Mouse (Mus musculus): Measurements from ENCODE around the gene Man1a. TPM values are rescaled to one million over a fixed set of nuclear protein-coding genes. Genes with fewer than 3 reads are reported as not detected.

Gene Man1a
- total RNA-seq, 2 experiments from 2014 or later: 32.1 to 36.6 TPM

DNA sequence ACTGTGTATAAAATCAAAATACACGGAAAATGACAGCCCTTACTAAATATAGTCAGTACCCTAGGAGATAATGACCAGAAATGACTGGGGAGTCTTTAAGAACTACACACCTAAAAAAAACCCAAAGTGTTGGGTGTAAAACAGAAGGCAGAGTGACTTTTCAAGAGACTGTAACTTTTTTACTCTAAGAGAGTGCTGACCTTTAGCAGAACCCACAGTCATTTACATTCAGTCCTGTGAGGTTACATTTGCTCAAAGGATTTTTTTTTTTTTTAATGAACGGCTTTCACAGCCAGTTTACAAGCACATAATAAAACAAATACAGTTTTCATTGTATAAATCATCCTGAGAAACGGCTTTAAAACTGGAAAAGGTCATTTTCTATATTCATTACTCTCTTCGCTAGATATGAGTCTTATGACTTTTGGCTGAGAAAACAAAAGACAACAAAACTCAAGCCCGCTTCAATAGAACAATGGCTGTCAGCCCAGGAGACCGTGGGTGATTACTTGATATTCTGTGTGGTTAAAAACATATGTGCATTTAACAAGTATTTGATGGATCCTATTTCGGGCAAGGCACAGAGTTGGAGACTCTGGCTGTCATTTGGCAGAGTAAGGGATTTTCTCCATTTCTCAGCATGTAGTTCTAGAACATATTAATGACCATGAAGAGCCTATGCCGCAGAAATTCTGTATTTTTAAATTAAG lies 12.7 kb downstream of the Man1a start:
- intact Hi-C loops (cut with DNase I): no loop called here
- no peak for DNase-seq

DNA sequence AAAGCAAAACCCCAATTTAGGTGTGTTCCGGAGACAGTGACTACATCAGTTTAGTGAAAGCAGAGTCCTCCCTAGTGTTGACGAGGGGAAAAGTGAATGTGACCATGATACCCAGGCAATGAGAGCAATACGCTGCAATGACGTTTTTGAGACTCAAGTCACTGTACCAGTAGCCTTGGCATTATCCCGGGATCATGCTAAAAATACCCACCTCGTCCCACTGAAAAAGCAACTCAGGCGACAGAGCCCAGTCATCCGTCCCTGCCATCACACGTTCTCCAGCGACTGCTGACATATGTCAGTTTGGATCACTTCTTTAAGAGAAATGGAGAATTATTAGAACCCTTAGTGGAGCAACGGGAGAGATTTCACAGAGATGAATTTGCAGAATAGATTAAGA lies 13.6 kb downstream of the Man1a start:
- no peak for DNase-seq
- intact Hi-C loops (cut with DNase I): no loop called here

DNA sequence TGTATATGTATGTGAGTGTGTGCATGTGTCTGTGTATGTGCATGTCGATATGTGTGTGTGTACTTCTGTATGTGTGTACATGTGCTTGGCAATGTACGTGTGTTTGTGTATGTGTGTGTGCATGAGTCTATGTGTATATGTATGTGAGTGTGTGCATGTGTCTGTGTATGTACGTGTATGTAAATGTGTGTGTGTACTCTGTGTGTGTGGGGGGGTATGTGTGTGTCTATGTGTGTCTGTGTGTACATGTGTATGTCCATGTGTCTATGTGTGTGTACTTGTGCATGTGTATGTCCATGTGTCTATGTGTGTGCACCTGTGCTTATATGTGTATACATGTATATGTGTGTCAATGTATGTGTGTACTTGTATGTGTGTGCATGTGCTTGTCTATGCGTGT lies 15.2 kb downstream of the Man1a start:
- intact Hi-C loops (cut with DNase I): no loop called here
- no peak for DNase-seq

DNA sequence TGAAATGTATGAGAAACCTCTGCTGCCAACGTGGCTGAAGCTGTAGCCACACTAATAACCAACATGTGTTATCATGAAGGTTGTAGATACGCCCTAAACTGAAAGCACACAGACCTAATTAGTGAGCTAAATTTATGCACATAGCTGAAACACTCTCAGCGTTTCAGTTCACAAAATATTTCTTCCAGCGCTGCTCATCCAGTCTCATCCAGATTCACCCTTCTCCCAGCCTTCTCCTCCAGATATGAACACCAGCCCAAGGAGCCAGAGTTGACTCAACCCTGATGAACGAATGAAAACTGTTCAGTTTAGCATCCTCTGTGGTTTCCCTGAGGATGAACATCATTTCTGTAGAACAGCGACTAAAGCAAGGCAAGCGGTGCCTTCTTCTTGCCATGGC lies 15.8 kb downstream of the Man1a start:
- intact Hi-C loops (cut with DNase I): no loop called here

DNA sequence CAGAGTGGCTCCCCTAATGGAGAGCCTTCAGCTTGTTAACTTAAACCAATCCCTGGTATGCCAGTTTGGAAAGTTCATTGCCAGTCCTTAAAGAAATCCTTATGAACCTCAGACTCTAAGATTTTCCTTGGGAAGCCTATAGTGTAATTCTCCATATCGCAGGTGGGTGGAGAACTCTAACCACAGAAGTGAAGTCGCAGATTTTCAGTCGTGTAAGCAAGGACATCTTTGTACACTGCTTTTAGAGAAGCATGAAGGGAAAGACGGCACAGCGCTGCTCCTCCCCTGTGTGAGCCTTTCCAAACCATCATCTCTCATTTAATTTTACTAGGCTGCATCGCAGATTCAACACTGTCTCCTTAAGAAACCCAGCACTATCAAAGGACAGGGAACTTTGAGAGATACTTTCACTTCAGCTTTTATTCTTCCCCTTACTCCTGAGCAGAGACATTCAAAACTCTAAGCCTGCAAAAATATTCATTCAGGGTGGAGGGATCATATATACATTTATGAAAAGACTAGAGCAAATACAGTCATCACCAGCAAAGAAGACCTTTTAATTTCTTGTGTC lies 16.6 kb downstream of the Man1a start:
- DNase-seq: no peak
- intact Hi-C loops (cut with DNase I): loop anchor here (2.0 kb wide), 1 partner anchor 19 kb away; no protein-coding TSS in a partner anchor

More for the DNA sequence above, 15.8 kb downstream of the Man1a start:
- DNase-seq: no peak

DNA sequence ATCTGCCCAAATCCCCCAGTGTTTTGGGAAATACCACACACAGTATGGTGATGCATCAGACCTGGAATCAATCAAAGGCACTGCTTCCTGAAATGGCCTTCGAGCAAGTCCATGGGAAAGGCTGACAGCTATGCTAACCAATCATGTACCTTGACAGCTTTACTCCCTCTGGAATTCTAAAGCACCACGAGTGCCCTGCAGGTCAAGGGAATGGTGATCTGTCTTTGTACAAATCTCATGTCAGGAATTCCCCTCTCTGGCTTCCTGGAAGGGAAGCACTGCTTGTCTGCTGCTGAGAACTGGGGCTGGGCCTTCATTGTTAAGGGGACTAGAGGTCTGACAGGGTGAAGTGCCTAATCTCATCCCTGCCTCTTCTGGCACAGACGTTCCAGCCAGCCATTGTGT lies 17.3 kb downstream of the Man1a start:
- intact Hi-C loops (cut with DNase I): loop anchor here (2.0 kb wide), 1 partner anchor 18 kb away; no protein-coding TSS in a partner anchor
- no peak for DNase-seq

DNA sequence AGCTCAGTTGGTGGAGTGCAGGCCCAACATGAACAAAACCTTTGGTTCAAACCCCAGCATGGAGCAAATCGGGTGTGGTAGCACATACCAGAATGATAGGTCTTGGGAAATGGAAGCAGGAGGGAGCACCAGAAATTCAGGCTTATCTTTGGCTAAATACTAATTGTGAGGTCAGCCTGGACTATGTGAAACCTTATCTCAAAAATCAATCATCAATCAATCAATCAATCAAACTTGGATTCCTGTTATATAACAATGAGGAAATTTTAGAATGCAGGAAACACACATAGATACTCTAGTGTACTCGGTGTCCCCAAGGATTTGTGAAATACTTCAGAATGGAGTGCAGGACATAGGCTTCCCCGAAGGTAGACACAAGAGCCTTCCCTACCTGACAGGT lies 17.8 kb downstream of the Man1a start:
- DNase-seq: no peak
- intact Hi-C loops (cut with DNase I): loop anchor here (2.0 kb wide), 1 partner anchor 18 kb away; no protein-coding TSS in a partner anchor

DNA sequence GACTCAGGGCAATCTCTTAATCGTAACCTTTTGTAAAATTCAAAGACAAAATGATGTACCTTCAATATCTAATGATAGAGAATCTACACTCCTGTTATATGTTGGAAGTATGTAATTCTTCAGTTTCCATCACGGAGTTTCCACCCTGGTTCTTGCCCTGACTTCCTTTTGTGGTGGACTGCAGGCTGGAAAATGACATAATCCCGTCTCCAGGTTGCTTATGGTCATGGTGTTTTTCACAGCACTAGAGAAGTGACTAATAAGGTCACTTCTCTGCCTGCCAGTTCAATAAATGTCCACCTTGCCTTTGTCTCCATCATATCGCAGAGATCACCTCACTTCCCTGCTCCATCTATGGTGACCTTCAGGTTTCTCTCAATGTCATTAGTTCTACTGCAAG lies 22.2 kb downstream of the Man1a start:
- intact Hi-C loops (cut with DNase I): no loop called here

DNA sequence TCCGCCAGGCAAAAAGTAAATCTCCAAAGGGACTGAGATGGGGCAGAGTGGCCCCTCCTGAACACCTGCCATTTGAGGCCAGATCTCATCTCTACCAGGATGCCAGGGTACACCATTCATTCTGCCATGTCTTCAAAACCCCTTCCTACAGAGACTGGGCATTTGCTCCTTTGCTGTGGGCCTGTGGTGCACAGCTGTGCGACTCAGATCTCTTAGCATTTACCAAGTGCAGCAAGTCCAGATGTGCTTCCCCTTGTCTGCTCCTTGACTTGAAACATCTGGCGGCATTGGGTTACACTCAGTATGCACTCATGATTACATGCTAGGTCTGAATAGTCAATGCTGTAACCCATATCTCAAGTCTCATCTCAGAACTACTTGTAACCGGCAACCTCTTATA lies 28.5 kb downstream of the Man1a start:
- DNase-seq: no peak
- intact Hi-C loops (cut with DNase I): no loop called here

More for the DNA sequence above, 22.2 kb downstream of the Man1a start:
- no peak for DNase-seq

DNA sequence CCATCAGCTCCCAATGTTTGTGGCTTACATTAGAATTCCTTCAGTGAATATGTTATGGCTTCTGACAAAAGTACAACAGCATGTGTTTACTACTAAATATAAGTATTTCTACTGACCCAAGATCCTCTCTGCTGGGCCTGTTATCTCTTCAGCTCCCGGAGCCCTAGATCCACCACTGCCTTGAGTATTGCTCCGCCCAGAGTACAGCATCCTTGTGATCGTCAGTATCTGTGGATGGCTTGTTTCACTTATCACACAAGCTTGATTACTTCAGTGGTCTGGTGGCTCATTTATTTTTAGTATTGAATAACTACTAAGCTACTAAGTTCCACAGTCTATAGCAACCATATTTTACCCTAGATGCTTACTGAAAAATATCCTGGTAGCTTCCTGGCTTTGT lies 33.1 kb downstream of the Man1a start:
- intact Hi-C loops (cut with DNase I): no loop called here

DNA sequence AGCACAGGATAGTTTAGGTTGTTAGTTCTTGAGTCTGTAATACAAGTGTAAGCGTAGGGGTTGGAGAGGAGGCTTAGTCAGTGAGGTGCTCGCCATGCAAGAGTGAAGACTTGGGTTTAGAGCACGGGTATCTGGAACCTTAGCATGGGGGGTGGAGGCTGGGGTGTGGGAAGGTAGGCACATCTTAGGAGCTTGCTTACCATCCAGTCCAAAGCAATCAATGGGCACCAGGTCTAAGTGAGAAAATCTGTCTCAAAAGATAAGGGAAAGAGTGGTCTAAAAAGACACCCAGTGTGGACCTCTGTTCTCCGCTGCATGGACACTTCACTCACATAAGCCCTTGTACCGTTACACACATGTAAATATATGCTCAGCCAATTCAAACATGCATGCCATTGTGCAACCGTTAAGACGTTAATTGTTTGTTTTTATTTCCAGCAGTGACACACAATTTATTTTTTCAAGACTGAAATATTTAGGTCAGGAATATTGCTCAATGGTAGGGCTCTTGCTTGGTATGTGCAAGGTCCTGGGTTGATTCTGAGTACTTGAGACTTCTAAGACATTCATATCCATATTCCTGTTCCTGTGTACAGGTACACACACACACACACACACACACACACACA lies 34.1 kb downstream of the Man1a start:
- no peak for DNase-seq
- intact Hi-C loops (cut with DNase I): no loop called here

More for the DNA sequence above, 33.1 kb downstream of the Man1a start:
- no peak for DNase-seq

DNA sequence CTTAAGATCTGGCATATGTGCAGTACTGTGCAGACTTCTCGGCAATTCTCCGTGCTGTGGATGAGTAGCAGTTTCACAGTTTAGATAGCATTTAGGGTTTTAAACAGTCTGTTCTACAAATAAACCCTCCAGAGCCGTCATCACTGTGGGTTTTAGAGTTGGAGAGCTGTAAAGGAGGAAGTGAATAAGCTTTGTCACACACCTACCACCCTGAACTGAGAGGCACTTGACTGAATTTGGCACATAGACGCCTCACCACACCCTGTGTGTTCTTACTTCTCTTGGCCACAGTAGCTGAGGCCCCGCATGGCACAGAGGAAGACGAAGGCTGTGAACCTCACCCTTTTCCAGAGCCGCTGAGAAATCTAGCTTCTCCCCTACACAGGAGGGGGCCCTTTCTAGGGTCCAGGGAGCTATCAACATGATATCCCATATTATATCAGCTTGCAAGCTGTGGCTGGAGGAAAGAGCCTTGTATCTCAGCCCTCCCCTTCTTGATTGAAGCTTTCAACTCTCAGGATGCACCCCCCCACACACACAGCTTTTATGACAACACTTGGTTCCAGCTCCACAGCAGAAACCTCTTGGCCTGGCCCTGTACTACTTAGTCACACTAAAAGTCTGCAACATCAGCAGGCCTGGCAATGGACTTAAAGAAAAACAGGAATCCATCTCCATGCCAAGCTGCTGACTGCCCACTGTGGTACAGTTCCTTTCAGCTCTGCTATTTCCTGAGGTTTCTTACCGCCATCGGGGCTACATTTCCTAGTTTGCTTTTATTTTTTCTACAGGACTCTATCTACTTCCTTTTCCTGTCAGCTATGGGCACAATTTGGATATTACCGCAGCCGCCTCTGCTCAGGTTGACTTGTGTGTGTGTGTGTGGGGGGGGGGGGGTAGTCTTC lies 35.9 kb downstream of the Man1a start:
- intact Hi-C loops (cut with DNase I): loop anchor here (2.0 kb wide), 1 partner anchor 18 kb away; no protein-coding TSS in a partner anchor
- DNase-seq: peak in 1 of 2 experiments; percentile 15

DNA sequence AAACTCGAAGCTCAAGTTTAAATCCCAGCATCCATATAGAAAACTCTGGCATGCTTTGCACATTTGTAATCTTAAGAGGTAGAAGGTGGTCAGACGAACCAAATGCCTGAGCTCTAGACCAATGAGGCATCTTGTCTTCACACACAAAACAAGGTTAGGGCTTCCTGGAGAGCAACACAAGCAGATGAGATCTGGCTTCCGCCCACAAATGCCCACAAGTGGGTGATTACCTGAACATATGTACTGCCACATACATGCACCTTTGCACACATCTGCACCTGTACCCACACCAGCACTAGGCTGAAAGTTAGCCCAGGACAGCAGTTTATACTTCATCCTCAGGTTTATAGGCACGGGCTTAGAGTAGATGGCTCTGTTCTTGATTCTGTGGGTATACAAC lies 36.7 kb downstream of the Man1a start:
- intact Hi-C loops (cut with DNase I): loop anchor here (2.0 to 5.0 kb wide), 2 partner anchors 19 to 33 kb away; no protein-coding TSS in a partner anchor
- no peak for DNase-seq

DNA sequence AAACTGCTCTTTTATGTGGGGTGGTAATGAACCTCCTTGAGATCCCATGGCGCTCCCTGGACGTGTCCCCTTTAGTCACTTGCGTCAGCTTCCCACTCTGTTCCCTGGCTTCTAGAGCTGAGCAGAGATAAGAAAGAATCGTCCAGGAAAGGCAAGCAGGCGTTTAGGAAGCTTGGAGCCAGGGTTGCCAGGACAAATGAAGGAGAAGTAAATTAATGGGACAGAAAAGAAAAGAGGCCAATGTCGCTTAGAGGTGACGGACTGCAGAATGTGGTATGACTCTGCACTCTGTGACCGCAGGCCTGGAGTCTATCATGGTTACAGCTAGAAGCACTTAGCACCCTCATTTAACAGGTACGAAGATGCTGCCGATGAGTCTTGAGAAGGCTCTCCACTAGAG lies 37.7 kb downstream of the Man1a start:
- intact Hi-C loops (cut with DNase I): loop anchor here (5.0 kb wide), 1 partner anchor 34 kb away; no protein-coding TSS in a partner anchor
- DNase-seq: no peak

DNA sequence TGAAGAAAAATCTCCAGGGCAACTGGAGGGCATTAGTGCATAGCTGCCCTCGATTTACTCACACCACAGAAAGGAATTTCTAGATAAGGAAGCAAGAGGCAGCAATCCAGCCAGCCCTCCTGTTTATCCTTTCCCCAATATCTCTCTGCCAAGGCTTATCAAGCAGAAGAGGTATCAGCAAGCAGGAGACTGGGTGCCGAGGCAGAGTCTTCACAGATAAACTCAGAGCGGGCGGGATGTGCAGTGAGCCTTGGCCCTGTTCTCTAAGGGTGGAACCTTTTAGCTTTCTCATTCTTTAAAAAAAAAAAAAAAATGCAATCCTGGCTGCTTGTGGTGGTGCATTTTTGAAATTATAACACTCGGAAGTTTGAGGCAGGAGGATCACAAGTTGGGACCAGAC lies 38.2 kb downstream of the Man1a start:
- intact Hi-C loops (cut with DNase I): loop anchor here (5.0 kb wide), 1 partner anchor 34 kb away; no protein-coding TSS in a partner anchor
- DNase-seq: peak in 1 of 2 experiments; percentile 22

DNA sequence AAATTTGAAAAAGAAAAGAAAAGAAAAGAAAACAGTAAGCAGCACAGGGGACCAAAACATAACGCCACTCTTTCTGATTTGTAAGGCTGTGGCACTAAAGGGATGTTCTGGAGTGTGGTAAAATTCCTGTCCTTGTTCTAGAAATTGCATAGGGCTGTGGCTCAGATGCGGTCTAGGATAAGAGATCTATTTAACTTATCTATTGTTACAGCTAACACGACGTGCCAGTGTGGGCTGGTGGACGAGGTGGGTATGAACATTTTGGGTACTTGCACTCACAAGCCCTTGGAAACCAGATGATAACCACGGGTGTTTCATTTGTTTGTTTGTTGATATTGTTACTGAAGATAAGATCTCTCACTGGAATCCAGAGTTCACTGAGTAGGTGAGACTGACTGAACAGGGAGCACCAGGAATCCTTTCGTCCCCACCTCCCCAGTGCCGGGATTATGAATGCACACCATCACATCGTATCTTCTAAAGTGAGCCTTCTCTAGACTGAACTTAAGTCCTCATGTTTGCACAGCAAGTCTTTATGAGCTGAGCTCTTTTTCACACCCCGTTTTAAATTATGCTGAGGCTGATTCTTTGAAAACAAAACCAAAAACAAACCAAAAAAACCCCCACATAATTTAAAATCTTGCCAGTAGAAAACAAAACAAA lies 38.9 kb downstream of the Man1a start:
- DNase-seq: no peak
- intact Hi-C loops (cut with DNase I): loop anchor here (5.0 kb wide), 1 partner anchor 35 kb away; no protein-coding TSS in a partner anchor

DNA sequence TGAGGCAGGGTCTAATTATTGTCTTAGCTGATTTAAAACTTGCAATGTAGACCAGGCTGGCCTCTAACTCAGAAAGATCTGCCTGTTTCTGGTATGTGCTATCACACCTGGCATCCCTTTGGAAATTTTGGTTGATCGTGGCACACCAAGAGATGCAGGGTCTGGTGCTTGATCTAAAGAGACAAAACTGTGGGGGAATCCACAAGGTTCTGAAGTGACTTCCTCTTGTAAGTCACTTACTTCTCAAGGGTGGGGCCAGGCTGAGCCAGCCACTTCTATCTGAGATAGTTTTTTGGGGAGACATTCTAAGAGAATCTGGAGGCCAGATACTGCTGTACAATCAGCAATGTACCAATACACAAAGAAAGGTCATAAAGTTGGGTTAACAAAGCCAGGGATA lies 40.8 kb downstream of the Man1a start:
- DNase-seq: no peak
- intact Hi-C loops (cut with DNase I): loop anchor here (5.0 kb wide), 1 partner anchor 37 kb away; no protein-coding TSS in a partner anchor

DNA sequence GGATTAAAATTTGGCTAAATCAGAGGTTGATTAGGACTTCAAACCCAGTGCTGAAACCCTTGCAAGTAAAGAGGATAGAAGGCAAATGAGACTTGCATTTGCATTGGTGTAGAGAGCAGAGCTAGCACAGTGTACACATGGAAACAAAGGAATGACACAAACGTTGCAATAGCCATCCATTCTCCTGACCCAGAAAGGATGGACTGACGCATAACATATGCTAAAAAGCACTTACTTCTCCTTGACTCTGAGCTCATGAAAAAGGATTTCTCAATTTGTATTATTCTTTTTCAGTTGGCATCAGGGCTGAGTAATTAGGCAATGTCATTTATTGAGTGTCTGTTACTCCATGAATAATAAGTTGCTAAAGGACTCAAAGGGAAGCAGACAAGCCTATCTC lies 41.6 kb downstream of the Man1a start:
- intact Hi-C loops (cut with DNase I): loop anchor here (5.0 kb wide), 1 partner anchor 38 kb away; no protein-coding TSS in a partner anchor
- no peak for DNase-seq

DNA sequence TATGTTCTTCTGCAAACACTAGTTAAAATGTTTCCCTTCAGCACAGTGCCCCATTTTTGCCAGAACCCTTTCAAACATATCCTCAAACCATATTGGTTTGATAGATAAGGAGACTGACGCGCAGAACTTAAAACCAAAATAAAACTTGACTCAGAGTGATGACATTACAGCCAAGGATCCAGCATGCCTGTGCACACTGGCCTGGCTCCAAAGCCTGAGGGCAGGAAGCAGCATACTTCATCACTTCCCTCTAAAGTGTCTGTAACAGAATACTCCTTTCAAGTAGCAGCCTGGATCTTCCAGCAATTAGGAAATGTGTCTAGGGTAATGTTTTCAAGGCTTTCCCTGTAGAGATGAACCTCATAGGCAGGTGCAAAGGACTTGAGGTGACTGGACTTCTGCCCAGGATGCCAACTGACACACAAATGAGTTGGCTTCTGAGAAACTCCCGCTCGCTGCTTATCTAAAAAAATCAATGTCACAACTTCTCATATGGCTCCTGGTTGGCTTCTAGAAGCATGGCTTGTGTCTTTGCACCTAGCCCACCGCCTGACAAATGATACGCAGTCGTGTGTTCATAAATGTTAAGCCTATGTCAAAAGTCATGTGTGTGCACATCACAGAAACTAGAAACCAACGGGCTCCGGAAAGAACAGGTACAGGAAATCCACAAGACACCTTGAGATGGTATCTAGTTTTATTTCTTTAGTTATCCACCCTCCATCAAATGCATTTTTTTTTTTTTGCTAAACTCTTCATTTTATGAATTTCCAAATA lies 43.9 kb downstream of the Man1a start:
- DNase-seq: peak; percentile 71 to 72
- intact Hi-C loops (cut with DNase I): no loop called here

Measured in heart, postnatal 14 days (tissue).